Mouse (Mus musculus) C2C12 (cell line): Measurements from ENCODE around the gene Pik3r3. TPM values are rescaled to one million over a fixed set of nuclear protein-coding genes. Genes with fewer than 3 reads are reported as not detected.

Source experiments
- H3K27me3 ChIP-seq: one replicate; pipeline ENCODE4 v1.6.1; 2011; ENCODE audit not compliant: control insufficient read depth, insufficient read depth, insufficient read length
- H3K36me3 ChIP-seq: one replicate; pipeline ENCODE4 v1.6.1; 2011; ENCODE audit not compliant: control insufficient read depth, insufficient read depth
- H3K4me3 ChIP-seq: one replicate; pipeline ENCODE4 v1.5.1; 2011; ENCODE audit warnings: mild to moderate bottlenecking, control low read depth; ENCODE audit not compliant: poor library complexity, insufficient read depth, severe bottlenecking
- H3K79me2 ChIP-seq: one replicate; pipeline ENCODE4 v1.6.1; 2011; ENCODE audit not compliant: control insufficient read depth, insufficient read depth
- H3K79me3 ChIP-seq: one replicate; pipeline ENCODE4 v1.6.1; 2011; ENCODE audit warnings: low read depth, control low read depth
- H3ac ChIP-seq: one replicate; pipeline ENCODE3; 2011; ENCODE audit warnings: low read depth; ENCODE audit not compliant: control insufficient read depth, insufficient read length
- CEBPB ChIP-seq: IDR thresholded peaks from one replicate; pipeline ENCODE4 v1.6.1; 2011; ENCODE audit warnings: low read depth, mild to moderate bottlenecking, control low read depth, moderate library complexity
- CTCF ChIP-seq: IDR thresholded peaks from one replicate; pipeline ENCODE4 v1.5.1; 2011; ENCODE audit not compliant: control insufficient read depth, insufficient read depth, insufficient read length
- FOSL1 ChIP-seq: IDR thresholded peaks from one replicate; pipeline ENCODE4 v1.8.0; 2011; ENCODE audit warnings: mild to moderate bottlenecking, low read length; ENCODE audit not compliant: poor library complexity, insufficient read depth, severe bottlenecking
- MAX ChIP-seq: IDR thresholded peaks from one replicate; pipeline ENCODE4 v1.6.1; 2011; ENCODE audit warnings: mild to moderate bottlenecking, control low read depth
- MYOD1 ChIP-seq: IDR thresholded peaks from one replicate; pipeline ENCODE4 v1.6.1; 2011; ENCODE audit warnings: low read depth; ENCODE audit not compliant: control insufficient read depth, insufficient read length
- MYOG ChIP-seq: IDR thresholded peaks from one replicate; pipeline ENCODE4 v1.6.1; 2011; ENCODE audit not compliant: control insufficient read depth, insufficient read length; ENCODE audit errors: extremely low read depth
- USF1 ChIP-seq: IDR thresholded peaks from one replicate; pipeline ENCODE4 v1.6.1; 2011; ENCODE audit warnings: low read depth, mild to moderate bottlenecking, control low read depth, moderate library complexity
- polyA plus RNA-seq: library from polyadenylated mRNA; unstranded; fragments of >200 nt; fragmentation: generic; extraction: Trizol; gene quantifications from one replicate; pipeline ENCODE4 v1.2.1, GENCODE M21; 2012; ENCODE audit warnings: missing spikeins

The Pik3r3 gene
- polyA plus RNA-seq, 1 experiment = 6.0 TPM

DNA sequence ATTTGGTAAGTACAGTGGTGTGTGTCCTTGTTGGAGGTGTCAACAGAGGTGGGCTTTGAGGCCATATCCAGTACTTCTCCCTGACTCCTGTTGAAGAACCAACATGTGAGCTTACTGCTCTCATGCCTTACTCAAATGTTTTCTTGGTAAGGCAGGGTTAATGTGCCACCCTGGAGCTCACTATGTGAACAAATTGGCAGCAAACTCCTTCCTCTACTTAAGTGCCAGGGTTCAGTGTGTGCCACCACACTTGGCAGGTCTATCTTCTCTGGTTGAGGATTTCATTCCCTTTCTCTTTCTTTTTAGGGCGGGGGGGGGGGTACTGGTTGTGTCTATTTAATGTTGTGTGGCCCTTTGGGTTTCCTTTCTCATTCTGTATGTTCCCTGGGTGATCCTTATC lies 83.1 kb downstream of the Pik3r3 start:
- Histone ChIP-seq H3ac (no peak overlapping the region), H3K36me3 (peaks cover 37% of the 10 kb centered on the region), H3K79me3 (no peaks in the 10 kb centered on the region), H3K4me3 (no peak overlapping the region), H3K27me3 (no peaks in the 10 kb centered on the region), H3K79me2 (no peaks in the 10 kb centered on the region)
- TF ChIP-seq MYOD1 (no peak), CEBPB (no peak), MAX (no peak), USF1 (no peak), FOSL1 (no peak), CTCF (no peak), MYOG (no peak)

DNA sequence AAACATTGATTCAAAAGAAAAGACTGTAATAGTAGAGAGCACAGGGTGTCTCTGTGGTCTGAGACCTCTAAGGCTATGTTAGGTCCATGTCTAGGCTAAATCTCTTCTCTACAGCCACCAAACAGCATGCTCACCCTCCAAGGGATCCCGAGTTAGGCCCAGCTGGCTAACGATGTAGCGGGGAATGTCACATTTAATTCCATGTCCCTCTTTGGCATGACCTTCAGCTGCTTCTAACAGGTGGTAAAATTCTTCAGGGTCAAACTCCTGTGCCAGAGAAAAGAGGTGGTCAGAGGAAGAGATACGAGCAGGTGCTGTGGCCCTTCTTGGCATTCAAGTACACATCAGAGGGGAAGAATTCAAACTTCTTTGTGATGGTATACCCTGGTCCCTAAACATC lies 96.2 kb downstream of the Pik3r3 start:
- Histone ChIP-seq H3K4me3 (no peak overlapping the region), H3K36me3 (peaks cover 52% of the 10 kb centered on the region), H3K79me2 (no peaks in the 10 kb centered on the region), H3K79me3 (no peaks in the 10 kb centered on the region), H3K27me3 (no peaks in the 10 kb centered on the region), H3ac (no peak overlapping the region)
- TF ChIP-seq MYOD1 (no peak), MAX (no peak), FOSL1 (no peak), CTCF (no peak), USF1 (no peak), MYOG (no peak), CEBPB (no peak)

DNA sequence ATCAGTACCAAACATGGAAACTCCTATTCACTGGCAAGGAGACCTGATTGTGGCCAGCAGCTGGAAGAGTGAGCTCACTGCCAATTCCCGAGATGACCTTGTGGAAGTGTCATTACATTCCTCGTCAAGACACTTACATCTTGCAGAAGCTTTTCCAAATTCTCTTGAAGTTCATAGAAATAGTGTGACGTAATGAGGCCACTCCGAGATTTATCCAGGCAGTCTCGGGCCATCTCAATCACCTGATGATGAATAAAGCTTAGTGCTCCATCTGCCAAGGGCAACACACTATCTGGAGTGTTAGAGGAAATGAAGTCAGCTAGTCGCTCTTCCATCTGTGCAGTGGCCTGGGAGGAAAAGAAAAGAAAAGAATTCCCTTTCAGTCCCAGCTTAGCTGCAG lies 100.7 kb downstream of the Pik3r3 start:
- Histone ChIP-seq H3K27me3 (no peaks in the 10 kb centered on the region), H3ac (no peak overlapping the region), H3K79me3 (no peaks in the 10 kb centered on the region), H3K79me2 (no peaks in the 10 kb centered on the region), H3K36me3 (peaks cover 49% of the 10 kb centered on the region), H3K4me3 (no peak overlapping the region)
- no peak for TF ChIP-seq CEBPB
- no peak for TF ChIP-seq FOSL1
- no peak for TF ChIP-seq MYOD1
- no peak for TF ChIP-seq MYOG

DNA sequence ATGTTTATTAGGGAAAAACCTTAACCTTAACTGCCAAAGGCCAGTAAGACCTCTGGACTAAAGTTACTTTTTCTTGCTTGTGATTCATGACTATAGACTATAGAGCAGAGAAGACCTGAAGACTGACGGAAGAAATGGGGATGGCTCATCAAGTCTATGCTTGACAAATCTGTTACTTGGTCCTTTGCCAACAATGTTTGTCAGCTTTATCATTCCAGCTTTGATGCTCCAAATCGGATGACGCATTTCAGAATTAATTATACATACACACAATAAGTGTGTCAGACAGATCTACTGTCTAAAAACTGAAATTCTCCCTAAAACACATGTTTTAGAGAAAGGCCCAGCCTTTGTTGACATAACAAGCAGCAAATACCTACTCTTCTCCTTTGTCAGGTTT lies 107.8 kb downstream of the Pik3r3 start:
- Histone ChIP-seq H3ac (no peak overlapping the region), H3K4me3 (no peak overlapping the region), H3K79me3 (no peaks in the 10 kb centered on the region), H3K36me3 (peaks cover 48% of the 10 kb centered on the region), H3K27me3 (no peaks in the 10 kb centered on the region), H3K79me2 (no peaks in the 10 kb centered on the region)
- no peak for TF ChIP-seq MYOG
- TF ChIP-seq MAX = no peak
- TF ChIP-seq CTCF = no peak
- TF ChIP-seq MYOD1 = no peak
- no peak for TF ChIP-seq USF1
- no peak for TF ChIP-seq FOSL1
- TF ChIP-seq CEBPB = no peak

DNA sequence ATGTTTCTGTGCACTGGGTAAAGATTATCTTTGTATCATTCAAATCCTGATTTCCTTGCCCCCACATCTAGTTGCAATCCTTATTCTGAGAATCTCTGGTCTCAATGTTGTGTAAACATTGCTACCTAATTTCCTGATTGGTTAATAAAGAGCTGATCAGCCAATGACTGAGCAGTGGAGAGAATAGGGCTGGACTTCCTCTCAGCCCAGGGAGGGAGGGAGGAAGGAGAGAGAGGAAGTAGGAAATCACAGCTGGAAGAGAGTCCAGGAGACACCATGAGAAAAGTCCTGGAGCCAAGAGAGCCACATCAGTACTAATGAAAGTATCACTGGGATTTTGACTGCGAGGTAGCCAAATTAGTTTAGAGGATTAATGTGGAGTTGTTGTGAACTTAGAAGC lies 114.9 kb downstream of the Pik3r3 start:
- H3K36me3 ChIP-seq = peaks cover 5% of the 10 kb centered on the region
- no peaks in the 10 kb centered on the region for H3K79me2 ChIP-seq
- H3ac ChIP-seq = no peak overlapping the region
- TF ChIP-seq USF1 (no peak), MYOD1 (no peak), FOSL1 (no peak), CTCF (no peak), CEBPB (no peak)
- no peak overlapping the region for H3K4me3 ChIP-seq
- H3K27me3 ChIP-seq = no peaks in the 10 kb centered on the region
- no peaks in the 10 kb centered on the region for H3K79me3 ChIP-seq

DNA sequence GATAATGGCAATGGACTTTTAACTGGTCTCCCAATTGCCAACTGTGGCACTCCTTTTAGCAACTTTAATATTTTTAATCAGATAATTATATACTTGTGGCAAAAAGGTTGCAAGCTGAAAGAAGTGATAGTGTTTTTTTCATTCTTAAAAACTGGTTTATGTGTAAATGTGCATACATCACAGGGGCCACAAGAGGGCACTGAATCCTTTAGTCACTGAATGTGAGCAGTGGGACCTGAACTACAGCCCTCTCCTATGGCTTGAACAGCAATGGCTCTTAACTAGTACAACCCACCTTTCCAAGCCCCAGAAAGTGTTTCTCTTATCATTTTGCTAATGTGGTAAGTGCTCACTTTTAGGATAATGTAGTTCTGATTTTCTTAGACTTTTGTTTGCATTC lies 120.7 kb downstream of the Pik3r3 start:
- Histone ChIP-seq H3K27me3 (no peaks in the 10 kb centered on the region), H3ac (no peak overlapping the region), H3K4me3 (no peak overlapping the region), H3K79me2 (no peaks in the 10 kb centered on the region), H3K79me3 (no peaks in the 10 kb centered on the region), H3K36me3 (no peaks in the 10 kb centered on the region)
- TF ChIP-seq FOSL1 = no peak
- peak; percentile 39 for TF ChIP-seq CTCF
